Mouse (Mus musculus) brown adipose tissue, adult 24 weeks (tissue): Measurements from ENCODE around the gene Gper1. TPM values are rescaled to one million over a fixed set of nuclear protein-coding genes. Genes with fewer than 3 reads are reported as not detected.

ENCODE experiments used
- H3K27ac ChIP-seq: fragments of 200-500 bp; replicated peaks from 2 replicates; pipeline ENCODE4 v1.5.1; 2012; ENCODE audit warnings: low read depth, mild to moderate bottlenecking, low read length
- H3K4me1 ChIP-seq: fragments of 200-500 bp; 2 replicates; pipeline ENCODE4 v1.6.1; 2012; ENCODE audit warnings: low read length, mixed read lengths; ENCODE audit not compliant: control insufficient read depth, insufficient read depth, insufficient read length
- H3K4me3 ChIP-seq: fragments of 200-500 bp; 2 replicates; pipeline ENCODE4 v1.5.1; 2012; ENCODE audit warnings: low read depth, mild to moderate bottlenecking, low read length, moderate library complexity; ENCODE audit not compliant: insufficient read depth
- polyA plus RNA-seq: library from polyadenylated mRNA; stranded (reverse); fragments of >200 nt; gene quantifications from 2 replicates; pipeline ENCODE4 v1.2.4, GENCODE M21; 2012; ENCODE audit not compliant: missing spikeins, insufficient read depth, insufficient read length

The Gper1 gene
- polyA plus RNA-seq, 1 experiment: not detected

GRCm38 (mm10) chr5:139440926-139441725 is 18.2 kb downstream of the Gper1 start:
- Histone ChIP-seq H3K27ac (no peak overlapping the region), H3K4me3 (no peak overlapping the region), H3K4me1 (no peaks in the 10 kb centered on the region; the same call in 1 of the 2 replicates)

GRCm38 (mm10) chr5:139441726-139442018 is 18.7 kb downstream of the Gper1 start:
- Histone ChIP-seq H3K4me1 (no peaks in the 10 kb centered on the region; the same call in 1 of the 2 replicates), H3K4me3 (no peak overlapping the region), H3K27ac (no peak overlapping the region)

GRCm38 (mm10) chr5:139442428-139442827 is 19.5 kb downstream of the Gper1 start:
- H3K4me3 ChIP-seq: no peak overlapping the region
- no peaks in the 10 kb centered on the region; the same call in 1 of the 2 replicates for H3K4me1 ChIP-seq
- H3K27ac ChIP-seq: no peak overlapping the region

DNA sequence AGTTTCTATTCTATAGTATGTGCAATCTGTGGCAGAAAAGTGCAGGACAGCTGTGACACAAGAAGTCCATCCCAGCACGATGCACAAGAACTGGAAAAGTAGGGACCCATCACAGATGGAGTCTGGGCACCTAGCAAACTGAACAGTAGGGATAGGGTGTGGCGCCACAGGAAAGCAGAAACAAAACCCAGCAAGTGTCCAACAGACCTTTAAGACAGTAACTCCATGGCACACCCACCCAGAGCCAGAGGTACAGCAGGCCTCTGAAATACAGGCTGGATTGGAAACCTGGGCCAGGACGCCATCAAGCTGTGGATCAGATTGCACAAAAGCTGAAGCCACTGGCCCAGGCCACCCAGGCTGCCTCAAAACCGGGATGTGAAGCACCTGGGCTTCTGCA is 20.0 kb downstream of the Gper1 start:
- no peaks in the 10 kb centered on the region; the same call in 1 of the 2 replicates for H3K4me1 ChIP-seq
- no peak overlapping the region for H3K27ac ChIP-seq
- H3K4me3 ChIP-seq: no peak overlapping the region

GRCm38 (mm10) chr5:139445258-139445657 is 22.3 kb downstream of the Gper1 start:
- Histone ChIP-seq H3K27ac (no peak overlapping the region), H3K4me1 (peaks cover 7% of the 10 kb centered on the region), H3K4me3 (no peak overlapping the region)

DNA sequence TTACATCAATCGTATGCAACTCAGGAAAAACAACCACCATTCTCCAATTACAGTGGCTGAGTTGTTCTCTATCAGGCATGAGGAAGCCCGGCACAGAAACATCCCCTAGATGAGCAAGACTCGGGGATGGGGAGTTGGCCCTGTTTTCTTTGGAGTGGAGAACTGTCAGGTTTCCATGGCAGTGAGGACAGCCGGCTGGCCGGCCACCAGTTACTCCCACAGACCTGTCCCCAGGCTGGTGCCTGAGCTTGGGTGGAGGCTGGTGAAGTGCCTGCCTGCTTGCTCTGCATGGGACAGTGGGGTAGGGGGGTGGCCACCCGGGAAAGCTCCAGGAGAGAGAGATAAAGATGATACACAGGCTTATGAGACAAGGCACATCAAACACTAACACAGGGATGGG is 25.1 kb downstream of the Gper1 start:
- H3K27ac ChIP-seq: no peak overlapping the region
- no peak overlapping the region for H3K4me3 ChIP-seq
- peaks cover 8% of the 10 kb centered on the region for H3K4me1 ChIP-seq

DNA sequence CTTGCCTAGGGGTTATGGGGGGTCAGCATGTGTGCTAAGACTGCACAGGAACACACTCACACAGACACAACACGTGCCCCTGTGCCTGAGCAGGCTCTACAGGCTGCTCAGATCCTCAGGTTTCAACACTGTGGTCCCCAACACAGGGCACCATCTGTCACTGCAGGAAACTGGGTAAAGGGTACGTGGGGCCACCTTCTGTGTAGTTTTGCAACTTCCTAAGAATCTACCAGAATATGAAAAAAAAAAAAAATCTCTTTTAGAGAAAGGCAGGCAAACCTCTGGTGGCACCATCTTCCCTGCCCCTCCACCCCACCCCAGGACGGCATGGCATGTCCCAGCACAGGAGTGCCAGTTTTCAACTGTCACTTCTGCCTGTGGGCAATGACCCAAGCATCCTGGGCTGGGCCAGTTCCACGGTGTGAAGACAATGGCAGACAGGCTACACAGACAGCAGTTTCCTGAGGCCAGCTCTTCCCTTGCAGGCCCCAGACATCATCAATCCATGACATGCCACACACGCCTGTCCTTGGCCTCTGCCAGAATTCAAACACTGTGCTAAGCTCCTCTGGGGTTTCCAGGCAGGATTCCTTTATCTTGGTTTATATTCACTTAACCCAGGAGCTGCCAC is 26.3 kb downstream of the Gper1 start:
- Histone ChIP-seq H3K4me1 (peaks cover 9% of the 10 kb centered on the region), H3K27ac (0 out of 2 replicates have a peak overlapping the region, but pooled peaks have one; percentile 29), H3K4me3 (no peak overlapping the region)

DNA sequence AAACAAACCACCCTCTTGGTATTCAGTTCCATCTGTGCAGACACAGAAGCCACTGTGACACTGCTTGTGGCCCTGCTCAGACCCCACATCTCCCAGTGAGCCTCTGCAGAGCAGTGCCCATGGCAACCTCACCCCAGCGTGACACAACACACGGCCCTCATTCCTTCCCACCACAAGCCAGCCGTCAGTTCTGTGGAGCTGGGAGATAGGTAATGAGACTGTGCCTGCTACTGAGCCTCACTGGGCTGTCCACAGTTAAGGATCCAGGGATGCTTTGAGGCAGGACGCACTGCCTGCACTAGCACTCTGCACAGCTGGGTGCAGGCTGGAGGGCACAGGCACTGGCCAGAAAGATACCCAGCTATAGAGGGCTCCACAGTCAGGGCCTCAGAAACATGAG is 27.0 kb downstream of the Gper1 start:
- Histone ChIP-seq H3K27ac (no peak overlapping the region), H3K4me3 (no peak overlapping the region), H3K4me1 (peaks cover 9% of the 10 kb centered on the region)

DNA sequence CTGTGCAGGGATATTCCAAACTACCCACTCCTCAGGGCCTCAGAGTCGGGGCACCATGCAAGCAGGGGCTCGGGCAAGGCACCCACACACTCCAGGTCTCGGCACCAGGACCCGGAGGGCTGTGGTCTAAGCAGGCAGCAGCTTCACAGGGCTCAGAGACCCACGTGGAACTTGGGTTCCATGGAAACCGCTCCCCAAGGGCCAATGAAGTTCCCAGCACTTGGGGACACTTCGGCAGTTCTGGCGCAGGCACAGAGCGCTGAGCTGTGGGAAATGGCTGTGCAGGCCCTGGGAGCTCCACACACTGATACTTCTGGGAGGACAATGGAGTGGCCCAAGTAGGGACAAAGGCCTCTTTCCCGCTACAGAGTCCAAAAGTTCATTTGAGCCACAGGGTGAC is 30.1 kb downstream of the Gper1 start:
- Histone ChIP-seq H3K4me1 (peaks cover 9% of the 10 kb centered on the region), H3K4me3 (no peak overlapping the region), H3K27ac (peak overlapping the region; percentile 41; the same call in 1 of the 2 replicates)

DNA sequence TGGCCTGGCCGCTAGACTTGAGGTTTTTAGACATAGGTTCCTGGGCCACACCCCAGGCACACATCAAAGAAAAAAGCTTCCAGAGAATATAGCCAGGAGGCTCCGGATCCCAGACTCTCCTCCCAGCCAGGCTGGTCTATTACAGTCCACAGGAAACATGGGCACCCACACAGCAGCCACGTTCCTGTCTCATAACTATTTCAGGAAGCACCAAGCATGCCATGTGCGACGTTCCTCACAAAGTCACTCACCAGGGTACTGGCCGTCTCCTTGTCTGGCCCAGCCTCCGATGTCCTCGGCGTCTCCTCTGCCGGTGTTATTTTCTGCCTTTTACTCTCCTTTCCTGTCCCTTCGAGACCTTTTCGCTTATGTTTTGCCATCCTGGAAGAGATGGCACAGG is 32.2 kb downstream of the Gper1 start:
- H3K4me3 ChIP-seq: no peak overlapping the region
- H3K27ac ChIP-seq: no peak overlapping the region
- peaks cover 2% of the 10 kb centered on the region; the same call in 1 of the 2 replicates for H3K4me1 ChIP-seq

- no peak overlapping the region for H3K4me3 ChIP-seq
- H3K27ac ChIP-seq: no peak overlapping the region
- H3K4me1 ChIP-seq: peaks cover 2% of the 10 kb centered on the region; the same call in 1 of the 2 replicates
Observed at GRCm38 (mm10) chr5:139457241-139457640, 34.3 kb downstream of the Gper1 start.

- Histone ChIP-seq H3K27ac (no peak overlapping the region), H3K4me1 (no peaks in the 10 kb centered on the region), H3K4me3 (peak overlapping the region; percentile 63)
Observed at GRCm38 (mm10) chr5:139459938-139460337, 37.0 kb downstream of the Gper1 start.

DNA sequence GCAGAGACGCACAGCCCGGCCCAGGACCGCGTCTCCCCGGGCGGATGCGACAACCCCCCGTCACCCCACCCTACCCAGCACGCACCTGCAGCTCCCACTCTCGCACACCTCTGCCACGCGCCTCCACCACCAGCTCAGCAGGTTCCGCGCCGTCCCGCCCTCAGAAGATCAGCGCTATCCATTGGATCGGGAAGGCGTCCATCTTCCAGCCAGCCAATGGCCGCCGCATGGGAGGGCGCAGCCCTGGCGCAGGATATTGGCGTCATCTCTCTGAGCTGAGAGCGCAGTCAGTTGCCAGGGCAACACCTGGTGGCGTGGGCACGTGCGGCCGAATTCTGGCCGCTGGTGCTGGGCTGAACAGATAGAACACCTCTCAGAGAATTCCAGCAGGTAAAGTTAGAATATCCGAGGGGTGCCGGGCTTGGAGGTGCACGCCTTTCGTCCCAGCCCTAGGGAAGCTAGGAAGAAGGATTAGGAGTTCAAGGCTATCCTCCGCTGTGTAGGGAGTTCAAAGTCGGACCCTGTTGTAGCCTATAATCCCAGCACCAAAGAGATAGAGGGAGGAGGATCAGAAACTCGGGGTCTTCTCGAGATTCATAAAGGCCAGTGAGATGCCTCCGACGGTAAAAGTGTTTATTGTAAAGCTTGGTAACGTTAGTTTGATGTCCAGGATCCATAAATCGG is 37.6 kb downstream of the Gper1 start, which contains the start of gene 3110082I17Rik:
3110082I17Rik (minus strand) TSS at position 144 of the 684 bp plus-strand sequence.
- H3K4me3 ChIP-seq: peak within 1 kb of the TSS; percentile 68
- H3K4me1 ChIP-seq: no peaks in the 10 kb centered on the region
- no peak within 1 kb of the TSS for H3K27ac ChIP-seq

DNA sequence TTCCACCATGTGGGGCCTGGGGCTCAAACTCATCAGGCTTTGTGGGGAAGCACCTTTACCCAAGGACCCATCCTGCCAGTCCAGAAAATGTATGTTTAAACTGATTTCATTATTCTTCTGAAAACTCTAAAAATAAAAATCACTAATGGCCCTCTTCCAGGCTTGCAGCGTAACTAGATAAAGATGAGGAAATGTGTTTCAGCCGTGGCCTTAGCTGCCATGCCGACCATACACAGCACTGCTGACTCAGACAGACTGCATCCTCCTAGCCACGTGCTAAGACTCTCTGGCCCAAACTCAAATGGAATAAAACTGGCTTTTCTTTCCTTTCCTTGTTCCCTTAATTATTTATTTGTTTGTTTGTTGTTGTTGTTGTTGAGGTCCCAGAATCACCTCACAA is 41.9 kb downstream of the Gper1 start:
- Histone ChIP-seq H3K4me3 (no peak overlapping the region), H3K4me1 (no peaks in the 10 kb centered on the region), H3K27ac (no peak overlapping the region)

DNA sequence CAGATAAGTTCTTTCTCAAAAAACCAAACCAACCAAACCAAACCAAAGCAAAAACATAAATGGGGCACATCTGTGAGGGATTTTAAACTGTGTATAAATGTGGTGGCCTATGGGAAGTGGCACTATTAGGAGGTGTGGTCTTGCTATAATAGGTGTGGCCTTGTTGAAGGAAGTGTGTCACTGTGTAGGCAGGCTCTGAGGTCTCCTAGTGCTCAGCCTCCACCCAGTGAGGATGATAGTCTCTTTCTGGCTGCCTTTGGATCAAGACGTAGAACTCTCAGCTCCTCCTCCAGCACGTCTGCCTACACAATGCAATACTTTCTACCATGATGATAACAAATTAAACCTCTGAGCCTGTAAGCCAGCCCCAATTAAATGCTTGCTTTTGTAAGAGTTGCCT is 43.4 kb downstream of the Gper1 start:
- Histone ChIP-seq H3K4me3 (no peak overlapping the region), H3K4me1 (no peaks in the 10 kb centered on the region), H3K27ac (no peak overlapping the region)
